Mouse (Mus musculus): ENCODE data around the gene Klhl42. TPM values are rescaled to one million over a fixed set of nuclear protein-coding genes. Genes with fewer than 3 reads are reported as not detected.

Gene Klhl42
- polyA plus RNA-seq (2015; fragmentation: Nextera tagmentation; extraction: Ambion mirVana): 6.0 and 6.4 TPM in 2 replicates

DNA sequence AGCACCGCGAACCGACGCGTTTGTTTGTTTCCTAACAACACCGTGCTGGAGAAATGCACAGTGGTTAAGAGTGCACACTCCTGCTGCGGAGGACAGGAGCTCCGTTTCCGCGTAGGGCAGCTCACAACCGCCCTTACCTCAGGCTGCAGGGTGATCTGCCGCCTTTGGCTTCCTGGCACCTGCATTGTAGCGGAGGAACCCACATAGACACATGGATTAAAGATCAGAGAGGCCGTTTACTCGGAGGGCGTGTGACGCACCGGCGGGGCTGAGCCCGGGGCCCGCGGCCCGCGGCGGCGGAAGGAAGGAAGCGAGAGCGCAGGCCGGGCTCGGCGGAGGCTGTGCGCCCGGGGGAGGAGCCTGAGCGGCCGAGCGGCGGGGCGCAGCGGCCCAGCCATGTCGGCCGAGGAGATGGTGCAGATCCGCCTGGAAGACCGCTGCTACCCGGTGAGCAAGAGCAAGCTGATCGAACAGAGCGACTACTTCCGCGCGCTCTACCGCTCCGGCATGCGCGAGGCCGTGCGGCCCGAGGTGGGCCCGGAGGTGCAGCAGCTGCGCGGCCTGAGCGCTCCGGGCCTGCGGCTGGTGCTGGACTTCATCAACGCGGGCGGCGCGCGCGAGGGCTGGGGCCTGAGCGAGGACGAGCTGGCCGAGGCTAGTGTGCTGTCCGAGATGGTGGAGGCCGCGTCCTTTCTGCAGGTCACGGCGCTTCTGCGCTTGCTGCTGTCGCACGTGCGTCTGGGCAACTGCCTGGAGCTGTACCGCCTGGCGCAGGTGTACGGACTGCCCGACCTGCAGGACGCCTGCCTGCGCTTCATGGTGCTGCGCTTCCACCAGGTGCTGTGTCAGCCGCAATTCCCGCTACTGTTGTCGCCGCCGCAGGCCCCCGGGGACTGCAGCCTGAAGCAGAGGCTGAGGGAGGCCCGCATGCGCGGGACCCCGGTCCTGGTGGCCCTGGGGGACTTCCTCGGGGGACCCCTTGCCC is at the start of gene Klhl42:
Gene Klhl42 (plus strand): TSS at position 244 of the 985 bp plus-strand sequence.
- ATAC-seq (replicated peaks): peak; percentile 89
- 0% methylated on average over 99 of the region's 99 CpGs for WGBS
- Histone ChIP-seq H3K27ac (replicated peaks) (peak within 1 kb of the TSS; percentile 87), H3K27me3 (no peaks in the 10 kb centered on the region), H3K4me1 (peaks cover 42% of the 10 kb centered on the region), H3K9ac (replicated peaks) (peak within 1 kb of the TSS; percentile 87), H3K36me3 (no peaks in the 10 kb centered on the region), H3K9me3 (no peaks in the 10 kb centered on the region), H3K4me3 (peak within 1 kb of the TSS; percentile 74), H3K4me2 (replicated peaks) (peak within 1 kb of the TSS; percentile 80)

DNA sequence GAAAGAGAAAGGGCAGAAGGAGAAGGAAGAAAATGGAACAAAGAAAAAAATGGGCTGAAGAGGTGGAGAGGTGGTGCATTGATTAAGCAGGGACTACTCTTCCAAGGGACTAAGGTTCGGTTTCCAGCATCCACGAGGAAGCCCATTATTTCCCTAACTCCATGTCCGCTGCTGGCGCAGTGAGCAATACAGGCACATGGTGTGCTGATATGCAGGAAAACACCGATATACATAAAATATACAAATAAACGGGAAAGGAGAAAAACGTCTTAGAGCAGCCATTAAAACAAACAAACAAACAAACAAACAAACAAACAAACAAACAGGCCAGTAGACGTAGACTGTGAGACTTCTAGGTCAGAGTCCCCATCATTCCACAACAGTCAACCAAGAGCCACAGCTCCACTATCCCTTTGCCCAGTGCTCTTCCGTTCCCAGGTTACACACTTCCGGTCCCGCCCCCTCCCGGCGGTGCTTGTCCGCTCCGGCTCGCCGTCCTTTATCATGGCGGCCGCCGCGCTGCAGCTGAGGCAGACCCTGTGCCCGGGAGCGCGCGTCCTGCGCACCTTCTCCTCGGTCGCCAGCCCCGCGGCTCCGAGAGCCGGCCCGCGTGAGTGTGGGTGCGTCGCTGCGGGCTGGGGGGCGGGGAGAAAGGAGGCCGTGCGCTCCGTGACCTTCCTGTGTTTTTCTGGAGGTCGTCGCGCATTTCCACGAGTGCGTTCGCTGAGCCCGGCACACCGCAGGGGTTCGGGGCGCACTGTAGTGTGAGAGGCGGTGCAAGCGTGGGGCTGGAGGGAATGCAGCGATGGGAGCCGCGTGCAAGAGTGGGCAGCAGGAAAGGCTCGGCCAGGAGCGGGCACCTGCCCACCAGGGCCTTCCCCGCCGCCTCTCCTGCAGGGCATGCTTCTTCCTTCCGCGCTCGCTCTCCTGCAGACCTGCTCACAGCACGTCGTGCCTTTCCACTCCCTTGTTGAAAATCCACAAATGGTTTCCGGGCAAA is 48.6 kb upstream of the Klhl42 start, which contains the start of gene Mrps35:
Gene Mrps35 (plus strand): TSS at position 474 of the 1,000 bp plus-strand sequence.
- H3K4me3 ChIP-seq: peak within 1 kb of the TSS; percentile 93
- peak within 1 kb of the TSS; percentile 74 for H3K4me2 ChIP-seq (replicated peaks)
- H3K36me3 ChIP-seq: peaks cover 13% of the 10 kb centered on the region
- ATAC-seq (replicated peaks): peak; percentile 100
- H3K27me3 ChIP-seq: no peaks in the 10 kb centered on the region
- peak within 1 kb of the TSS; percentile 85 for H3K27ac ChIP-seq (replicated peaks)
- peaks cover 21% of the 10 kb centered on the region for H3K4me1 ChIP-seq
- no peaks in the 10 kb centered on the region for H3K9me3 ChIP-seq
- 2% methylated on average over 66 of the region's 66 CpGs for WGBS
- peak within 1 kb of the TSS; percentile 88 for H3K9ac ChIP-seq (replicated peaks)

DNA sequence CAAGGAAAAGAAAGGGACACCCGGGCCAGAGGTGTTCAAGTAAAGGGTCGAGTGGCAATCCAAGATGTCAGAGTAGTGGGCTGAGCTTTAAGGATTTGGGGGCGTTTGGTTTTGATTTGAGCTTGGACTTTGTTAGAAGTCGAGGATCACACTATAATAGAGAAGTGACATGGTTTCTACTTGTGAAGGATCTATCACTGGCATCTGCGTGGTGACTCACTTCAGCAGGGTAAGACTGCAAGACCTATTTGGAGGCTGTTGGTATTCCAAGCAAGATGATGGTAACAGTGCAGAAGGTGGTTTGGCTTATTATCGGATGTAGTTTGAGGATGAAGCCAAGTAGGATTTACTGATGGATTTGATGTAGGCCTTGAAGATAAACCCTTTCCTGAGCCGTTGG is 47.5 kb upstream of the Klhl42 start:
- Histone ChIP-seq H3K36me3 (peaks cover 23% of the 10 kb centered on the region), H3K27me3 (no peaks in the 10 kb centered on the region), H3K4me1 (peaks cover 21% of the 10 kb centered on the region), H3K9me3 (no peaks in the 10 kb centered on the region), H3K4me2 (replicated peaks) (peak overlapping the region; percentile 74), H3K4me3 (peak overlapping the region; percentile 93), H3K9ac (replicated peaks) (peak overlapping the region; percentile 88), H3K27ac (replicated peaks) (no peak overlapping the region)
- ATAC-seq (replicated peaks): no peak
- WGBS: 42% methylated on average over 7 of the region's 7 CpGs

DNA sequence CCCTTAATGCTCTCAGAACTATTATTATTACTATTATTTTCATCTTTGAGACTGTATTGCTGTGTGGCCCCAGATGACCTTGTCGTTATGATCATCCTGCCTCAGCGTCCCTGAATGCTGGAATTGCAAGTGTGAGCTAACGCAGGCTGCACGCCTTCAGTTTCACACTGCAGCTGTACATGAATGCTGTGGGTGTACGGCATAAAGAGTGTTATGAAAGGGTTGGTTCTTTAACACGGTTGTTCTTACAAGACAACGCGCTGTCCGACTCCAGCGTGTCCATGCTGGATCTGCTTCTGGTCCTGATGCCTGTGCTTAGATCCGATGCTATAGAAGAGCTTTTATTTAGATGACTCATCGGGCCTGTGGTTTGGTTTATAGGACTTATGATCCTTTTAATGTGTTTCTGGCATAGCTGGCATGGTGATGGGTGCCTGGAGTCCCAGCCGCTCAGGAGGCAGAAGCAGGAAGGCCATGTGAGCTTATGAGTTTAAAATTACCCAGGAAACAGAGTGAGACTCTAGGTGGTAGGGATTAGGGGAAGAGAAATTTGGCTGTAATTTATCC is 41.9 kb upstream of the Klhl42 start:
- Histone ChIP-seq H3K27me3 (no peaks in the 10 kb centered on the region), H3K4me2 (replicated peaks) (no peak overlapping the region), H3K9me3 (no peaks in the 10 kb centered on the region), H3K36me3 (peaks cover 53% of the 10 kb centered on the region), H3K27ac (replicated peaks) (no peak overlapping the region), H3K4me3 (no peak overlapping the region), H3K9ac (replicated peaks) (no peak overlapping the region), H3K4me1 (peaks cover 10% of the 10 kb centered on the region)
- ATAC-seq (replicated peaks): no peak
- 94% methylated on average over 13 of the region's 13 CpGs for WGBS

DNA sequence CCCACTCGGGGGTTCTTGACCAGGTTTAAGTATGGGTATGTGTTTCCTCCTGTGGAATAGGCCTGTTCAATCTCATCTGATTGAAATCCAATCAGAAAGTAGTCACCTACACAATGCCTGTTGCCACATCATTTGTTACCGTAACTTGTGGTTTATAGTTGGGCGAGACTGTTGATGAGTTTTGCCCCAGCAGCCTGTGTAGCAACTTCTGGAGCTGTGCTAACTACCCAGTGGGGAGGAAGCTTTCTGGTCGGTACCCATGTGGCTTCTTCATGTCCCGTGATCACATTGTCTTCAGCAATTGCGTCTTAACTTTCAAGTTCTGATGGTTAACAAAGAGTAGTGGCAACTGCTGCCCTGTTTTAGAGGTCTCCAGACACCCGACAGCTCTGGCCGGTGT is 39.5 kb upstream of the Klhl42 start:
- Histone ChIP-seq H3K4me2 (replicated peaks) (no peak overlapping the region), H3K4me3 (no peak overlapping the region), H3K27me3 (no peaks in the 10 kb centered on the region), H3K36me3 (peaks cover 61% of the 10 kb centered on the region), H3K9me3 (no peaks in the 10 kb centered on the region), H3K4me1 (peaks cover 13% of the 10 kb centered on the region; the same call in 1 of the 2 replicates), H3K9ac (replicated peaks) (no peak overlapping the region), H3K27ac (replicated peaks) (no peak overlapping the region)
- ATAC-seq (replicated peaks): no peak
- WGBS: 97% methylated on average over 8 of the region's 8 CpGs

DNA sequence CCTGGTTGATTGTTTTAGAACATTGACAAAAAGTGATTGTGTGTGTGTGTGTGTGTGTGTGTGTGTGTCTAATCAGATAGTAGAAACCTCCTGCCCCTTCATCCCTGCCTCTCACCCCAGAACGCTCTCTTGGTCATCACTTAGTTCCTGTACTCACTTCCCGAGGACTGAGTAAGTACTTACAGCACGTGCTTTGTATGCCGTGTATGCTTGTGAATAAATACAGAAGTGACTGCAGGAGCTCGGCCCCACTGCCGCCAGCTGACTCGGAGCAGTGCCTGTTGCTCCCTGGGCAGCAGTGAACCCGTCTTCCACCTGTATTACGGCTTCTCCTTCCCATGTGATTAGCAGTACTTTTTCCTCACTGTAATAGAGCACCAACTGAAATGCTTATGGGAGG is 38.7 kb upstream of the Klhl42 start:
- H3K9ac ChIP-seq (replicated peaks): no peak overlapping the region
- H3K27me3 ChIP-seq: no peaks in the 10 kb centered on the region
- no peak overlapping the region for H3K4me3 ChIP-seq
- WGBS: 91% methylated on average over 9 of the region's 9 CpGs
- H3K27ac ChIP-seq (replicated peaks): no peak overlapping the region
- peaks cover 53% of the 10 kb centered on the region for H3K36me3 ChIP-seq
- no peaks in the 10 kb centered on the region for H3K9me3 ChIP-seq
- H3K4me1 ChIP-seq: peaks cover 13% of the 10 kb centered on the region; the same call in 1 of the 2 replicates
- ATAC-seq (replicated peaks): no peak
- no peak overlapping the region for H3K4me2 ChIP-seq (replicated peaks)

DNA sequence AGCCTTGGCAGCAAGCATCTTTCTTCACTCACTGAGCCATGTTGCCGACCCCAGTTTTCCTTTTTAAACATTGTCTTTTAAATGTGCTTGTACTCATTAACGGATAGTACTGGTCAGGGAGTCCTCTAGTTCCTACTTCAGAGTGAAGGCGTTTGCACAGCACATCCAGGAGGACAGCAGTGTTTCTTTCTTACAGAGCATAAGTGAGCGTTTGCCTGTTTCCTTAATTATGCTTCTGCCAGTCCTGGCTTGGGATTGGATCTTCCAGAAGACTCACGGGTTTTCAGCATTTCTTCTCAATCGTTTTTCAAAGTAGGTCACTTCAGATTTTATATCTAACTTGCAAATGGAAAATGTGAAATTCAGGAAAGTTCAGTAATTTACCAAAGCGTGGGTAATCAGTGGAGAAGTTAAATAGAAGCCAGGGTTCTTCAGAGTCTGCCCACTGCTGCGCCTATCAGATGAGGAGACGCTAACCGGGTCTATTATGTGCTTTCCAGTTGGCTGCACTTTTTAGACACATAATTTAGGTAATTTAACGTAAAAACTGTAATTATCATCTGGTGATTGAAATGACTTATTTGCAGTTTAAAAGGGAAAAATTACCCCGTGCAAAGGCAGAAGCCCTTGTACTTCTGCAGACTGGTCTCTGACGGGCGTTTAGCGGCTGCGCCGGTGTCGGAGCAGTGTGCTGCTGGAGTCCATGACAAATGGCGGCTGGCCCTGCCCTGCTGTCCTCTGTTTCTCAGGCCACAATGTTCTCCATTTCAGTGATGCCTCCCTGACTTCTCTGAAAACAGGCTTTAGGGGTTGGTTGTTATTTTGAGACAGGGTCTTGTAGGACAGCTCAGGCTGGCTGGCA is 37.2 kb upstream of the Klhl42 start:
- WGBS: 62% methylated on average over 19 of the region's 19 CpGs
- Histone ChIP-seq H3K27ac (replicated peaks) (peak overlapping the region; percentile 34), H3K36me3 (peaks cover 41% of the 10 kb centered on the region)

DNA sequence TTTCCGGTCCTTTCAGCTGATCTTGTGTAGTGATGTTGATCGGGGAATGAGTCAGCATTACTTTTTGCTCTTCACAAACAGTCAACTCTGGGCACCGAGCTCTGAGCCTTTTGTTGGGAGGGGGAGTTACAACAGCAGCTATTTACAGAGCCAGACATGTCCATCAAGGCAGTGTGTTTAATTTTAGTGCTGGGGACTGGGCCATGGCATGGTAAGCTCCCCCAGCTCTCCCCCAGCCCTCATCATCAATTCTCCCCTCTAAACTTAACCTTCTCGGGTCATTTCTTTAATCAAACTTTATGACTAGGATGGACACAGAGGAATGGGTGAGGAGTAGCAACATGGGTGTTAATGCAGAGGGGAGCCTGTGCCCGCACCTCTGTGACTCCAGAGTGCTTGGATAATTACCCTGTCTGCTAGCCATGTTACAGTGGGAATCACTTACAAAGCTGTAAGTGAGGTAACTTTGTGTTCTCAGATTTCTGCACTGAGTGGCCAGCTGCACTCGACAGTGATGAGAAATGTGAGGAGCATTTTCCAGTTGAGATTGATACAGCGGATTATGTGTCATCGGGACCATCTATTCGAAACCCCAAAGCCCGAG is 35.7 kb upstream of the Klhl42 start:
- Histone ChIP-seq H3K27me3 (no peaks in the 10 kb centered on the region), H3K4me1 (peaks cover 13% of the 10 kb centered on the region; the same call in 1 of the 2 replicates), H3K4me2 (replicated peaks) (no peak overlapping the region), H3K27ac (replicated peaks) (no peak overlapping the region), H3K36me3 (peaks cover 31% of the 10 kb centered on the region), H3K9ac (replicated peaks) (no peak overlapping the region), H3K4me3 (no peak overlapping the region), H3K9me3 (no peaks in the 10 kb centered on the region)
- 84% methylated on average over 10 of the region's 10 CpGs for WGBS
- ATAC-seq (replicated peaks): no peak

More for the DNA sequence above, 37.2 kb upstream of the Klhl42 start:
- peak; percentile 88 for ATAC-seq (replicated peaks)
- Histone ChIP-seq H3K27me3 (no peaks in the 10 kb centered on the region), H3K9ac (replicated peaks) (no peak overlapping the region), H3K4me2 (replicated peaks) (no peak overlapping the region), H3K4me3 (no peak overlapping the region), H3K9me3 (no peaks in the 10 kb centered on the region), H3K4me1 (peaks cover 13% of the 10 kb centered on the region; the same call in 1 of the 2 replicates)

DNA sequence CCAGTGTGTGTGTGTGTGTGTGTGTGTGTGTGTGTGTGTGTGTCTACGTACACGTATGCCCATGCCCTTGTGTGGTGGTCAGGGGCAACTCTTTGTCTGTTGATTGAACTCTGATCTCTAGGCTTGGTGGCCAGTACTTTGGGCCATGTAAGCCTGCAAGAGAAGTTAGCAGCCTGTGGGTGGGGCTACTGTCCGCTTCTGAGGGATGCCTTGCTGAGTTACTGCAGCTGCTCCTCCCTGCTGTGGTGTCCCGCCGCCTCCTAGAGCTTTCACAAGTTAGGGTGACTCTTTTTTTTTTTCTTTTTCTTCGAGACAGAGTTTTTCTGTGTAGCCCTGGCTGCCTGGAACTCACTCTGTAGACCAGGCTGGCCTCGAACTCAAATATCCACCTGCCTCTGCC is 31.9 kb upstream of the Klhl42 start:
- Histone ChIP-seq H3K4me2 (replicated peaks) (no peak overlapping the region), H3K27ac (replicated peaks) (no peak overlapping the region), H3K9ac (replicated peaks) (no peak overlapping the region), H3K27me3 (no peaks in the 10 kb centered on the region), H3K4me1 (peaks cover 15% of the 10 kb centered on the region), H3K36me3 (peaks cover 20% of the 10 kb centered on the region), H3K4me3 (no peak overlapping the region), H3K9me3 (no peaks in the 10 kb centered on the region)
- no peak for ATAC-seq (replicated peaks)
- 76% methylated on average over 7 of the region's 7 CpGs for WGBS

DNA sequence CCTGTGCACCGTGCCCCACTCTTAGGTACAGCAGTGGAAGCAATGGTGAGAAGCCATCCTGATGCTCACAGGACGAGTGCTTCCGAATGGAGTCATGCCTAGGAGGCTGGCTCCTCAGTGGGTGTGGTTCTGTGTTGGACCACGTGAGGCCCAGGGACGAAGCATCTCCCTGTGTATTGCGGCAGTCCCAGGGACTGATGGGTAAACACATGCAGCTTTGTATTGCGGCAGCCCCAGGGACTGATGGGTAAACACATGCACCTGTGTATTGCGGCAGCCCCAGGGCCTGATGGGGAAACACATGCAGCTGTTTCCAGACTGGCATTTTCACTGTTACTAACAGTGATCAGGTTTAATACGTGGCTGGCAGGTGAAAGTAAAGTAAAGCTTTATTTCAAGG is 29.5 kb upstream of the Klhl42 start:
- Histone ChIP-seq H3K4me1 (peaks cover 9% of the 10 kb centered on the region), H3K9ac (replicated peaks) (no peak overlapping the region), H3K4me2 (replicated peaks) (no peak overlapping the region), H3K4me3 (no peak overlapping the region), H3K27ac (replicated peaks) (peak overlapping the region; percentile 32; the same call in 1 of the 2 replicates), H3K9me3 (no peaks in the 10 kb centered on the region), H3K27me3 (no peaks in the 10 kb centered on the region), H3K36me3 (peaks cover 20% of the 10 kb centered on the region)
- ATAC-seq (replicated peaks): peak; percentile 90
- WGBS: 56% methylated on average over 9 of the region's 9 CpGs

All from forebrain, embryonic 15.5 days (tissue).